ENCODE assay signal across 20 mouse cellular contexts in genomic region chr5:53684417-53684816, GRCm38 (mm10). TPM values are rescaled to one million over a fixed set of nuclear protein-coding genes. Genes with fewer than 3 reads are reported as not detected.
"Had no signal": no experiment of that assay in that cellular context is flagged by ENCODE, and none has a peak within 500 bp of the region (broad histone marks: within the 10 kb centered on the region; RNA-seq: fewer than 3 reads in every experiment).

No protein-coding gene starts in this region.

- H3K4me1 ChIP-seq: midbrain, embryonic 12.5 days; neural tube, embryonic 13.5 days; neural tube, embryonic 15.5 days had no signal

- H3K27ac ChIP-seq: midbrain, embryonic 10.5 days; midbrain, embryonic 12.5 days; neural tube, embryonic 13.5 days; neural tube, embryonic 15.5 days had no signal

- H3K36me3 ChIP-seq: lung, embryonic 15.5 days; midbrain, embryonic 10.5 days; midbrain, embryonic 12.5 days; neural tube, embryonic 13.5 days; neural tube, embryonic 15.5 days had no signal

- H3K4me2 ChIP-seq: lung, embryonic 15.5 days; midbrain, embryonic 12.5 days; neural tube, embryonic 13.5 days; neural tube, embryonic 15.5 days had no signal

- DNase-seq: lung, adult 2 months; lung, postnatal 10 days; lung, postnatal 4 days; right cerebral cortex, adult 18-20 months; right cerebral cortex, postnatal 25 days; right cerebral cortex, postnatal 4 days; spleen, adult 18-20 months; thymus, adult 18-20 months; thymus, postnatal 14 days; thymus, postnatal 36 days had no signal

- H3K9me3 ChIP-seq: lung, embryonic 15.5 days; midbrain, embryonic 10.5 days; midbrain, embryonic 12.5 days; neural tube, embryonic 13.5 days; neural tube, embryonic 15.5 days had no signal

- ATAC-seq: midbrain, embryonic 16.5 days had no signal

- H3K4me3 ChIP-seq: lung, embryonic 15.5 days; midbrain, embryonic 10.5 days; midbrain, embryonic 12.5 days; myocyte; neural tube, embryonic 13.5 days; neural tube, embryonic 15.5 days had no signal

- H3K27me3 ChIP-seq: lung, embryonic 15.5 days; midbrain, embryonic 12.5 days; neural tube, embryonic 13.5 days; neural tube, embryonic 15.5 days had no signal

- H3K9ac ChIP-seq: lung, embryonic 15.5 days; midbrain, embryonic 12.5 days; neural tube, embryonic 13.5 days; neural tube, embryonic 15.5 days had no signal

RNA-seq across cellular contexts. Expression of gene Cckar, which starts 23.1 kb away (rescaled TPM):
- total RNA-seq: megakaryocyte, adult 5-6 weeks; megakaryocyte-erythroid progenitor cell, adult 5-6 weeks had no signal
- polyA plus RNA-seq: myocyte; thymus, postnatal 0 days had no signal
